Mouse (Mus musculus) embryonic fibroblast, embryonic 13.5 days (primary cell): ENCODE data around the gene Gsk3b. TPM values are rescaled to one million over a fixed set of nuclear protein-coding genes. Genes with fewer than 3 reads are reported as not detected.
"Not testable (repeated sequence)": the region's sequence is repeated elsewhere in the genome, so short reads cannot be mapped to it uniquely, and the experiment has no call there.

ENCODE experiments used
- H3K27ac ChIP-seq: 2 replicates; pipeline ENCODE4 v1.5.1; 2012; ENCODE audit warnings: low read length, control low read depth, inconsistent platforms; ENCODE audit not compliant: insufficient read depth
- H3K4me1 ChIP-seq: 2 replicates; pipeline ENCODE4 v1.6.1; 2011; ENCODE audit warnings: low read length; ENCODE audit not compliant: control insufficient read depth, insufficient read depth
- H3K4me3 ChIP-seq: 2 replicates; pipeline ENCODE4 v1.5.1; 2011; ENCODE audit warnings: mild to moderate bottlenecking, control low read depth, low read length; ENCODE audit not compliant: insufficient read depth
- CTCF ChIP-seq: IDR thresholded peaks from 2 replicates; pipeline ENCODE4 v1.5.1; 2011; ENCODE audit warnings: mild to moderate bottlenecking, control low read depth, low read length, moderate library complexity, borderline replicate concordance; ENCODE audit not compliant: insufficient read depth
- POLR2A ChIP-seq: IDR thresholded peaks from 2 replicates; pipeline ENCODE4 v1.6.1; 2011; ENCODE audit warnings: low read depth, mild to moderate bottlenecking, control low read depth, low read length, moderate library complexity
- polyA plus RNA-seq: library from polyadenylated mRNA; stranded (reverse); fragments of >200 nt; gene quantifications from 2 replicates; pipeline ENCODE4 v1.2.4, GENCODE M21; 2011; ENCODE audit warnings: low read depth; ENCODE audit not compliant: missing spikeins, insufficient read length

Gsk3b gene
- 71.2 and 79.6 TPM in 2 replicates for polyA plus RNA-seq

DNA sequence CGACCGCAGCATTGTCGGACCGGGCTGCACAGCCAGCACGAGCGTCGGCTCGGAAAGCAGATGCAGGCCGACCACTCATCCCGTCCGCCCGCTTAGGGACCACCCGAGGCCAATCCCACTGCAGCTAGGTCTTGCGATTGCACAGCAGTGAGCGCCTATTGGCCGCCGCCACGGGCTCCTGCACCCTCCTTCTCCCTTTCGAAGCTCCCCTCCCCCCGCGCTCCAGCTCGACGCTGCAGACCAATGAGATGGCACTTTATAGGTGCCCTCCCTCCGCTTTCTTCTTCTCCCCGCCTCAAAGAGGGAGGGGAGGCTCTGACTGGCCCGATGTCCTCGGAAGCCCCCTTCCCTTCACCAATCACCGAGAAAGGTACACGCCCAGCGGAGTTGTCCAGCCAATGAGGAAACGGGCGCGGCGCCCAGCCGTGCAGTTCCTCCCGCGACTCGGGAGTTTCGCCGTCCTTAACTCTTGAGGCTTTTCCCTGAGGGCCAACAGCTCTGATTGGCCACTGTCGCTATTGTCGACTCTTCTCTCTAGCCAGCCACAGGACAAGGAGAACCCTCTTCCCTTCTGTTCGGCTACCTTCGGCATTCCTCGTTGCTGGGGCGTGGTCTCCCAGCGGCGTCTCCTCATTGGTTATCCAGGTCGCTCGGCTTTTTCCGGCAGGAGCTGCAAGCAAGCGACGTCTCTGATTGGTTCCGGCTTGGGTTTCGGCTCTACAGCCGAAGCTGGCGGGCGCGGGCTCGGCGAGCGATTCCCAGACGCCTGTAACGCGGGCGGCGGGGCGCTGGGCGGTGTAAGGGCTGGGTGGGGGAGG is at the start of gene Gsk3b:
Gsk3b (plus strand) TSS at position 373 of the 818 bp plus-strand sequence.
- peak within 1 kb of the TSS; percentile 100 for H3K27ac ChIP-seq
- H3K4me3 ChIP-seq, result peak within 1 kb of the TSS; percentile 95
- TF ChIP-seq CTCF (no peak), POLR2A (peak; percentile 91; the same call in 1 of the 2 replicates)
- H3K4me1 ChIP-seq, result peaks cover 5% of the 10 kb centered on the region; the same call in 1 of the 2 replicates

DNA sequence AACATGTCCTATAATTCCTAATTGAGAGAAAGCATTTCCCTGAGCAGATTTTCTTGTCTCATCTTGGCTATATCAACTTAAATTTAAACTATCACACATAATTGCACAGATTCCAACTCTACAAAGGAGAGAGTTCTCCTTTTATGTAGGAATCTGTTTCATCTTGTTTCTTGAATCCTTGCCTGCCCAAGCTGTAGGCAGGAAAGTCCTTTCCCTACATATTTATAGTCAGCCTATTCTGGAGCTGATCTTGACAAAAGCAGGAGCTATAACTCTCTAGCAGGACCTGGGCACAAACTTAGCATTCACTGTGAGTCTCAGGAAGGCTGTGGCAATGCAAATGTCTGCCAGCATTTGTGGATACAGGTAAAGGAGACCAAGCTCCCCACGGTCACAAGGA is 46.6 kb upstream of the Gsk3b start:
- no peak overlapping the region for H3K4me3 ChIP-seq
- H3K27ac ChIP-seq, result no peak overlapping the region
- TF ChIP-seq POLR2A (no peak), CTCF (no peak)
- H3K4me1 ChIP-seq, result no peaks in the 10 kb centered on the region

DNA sequence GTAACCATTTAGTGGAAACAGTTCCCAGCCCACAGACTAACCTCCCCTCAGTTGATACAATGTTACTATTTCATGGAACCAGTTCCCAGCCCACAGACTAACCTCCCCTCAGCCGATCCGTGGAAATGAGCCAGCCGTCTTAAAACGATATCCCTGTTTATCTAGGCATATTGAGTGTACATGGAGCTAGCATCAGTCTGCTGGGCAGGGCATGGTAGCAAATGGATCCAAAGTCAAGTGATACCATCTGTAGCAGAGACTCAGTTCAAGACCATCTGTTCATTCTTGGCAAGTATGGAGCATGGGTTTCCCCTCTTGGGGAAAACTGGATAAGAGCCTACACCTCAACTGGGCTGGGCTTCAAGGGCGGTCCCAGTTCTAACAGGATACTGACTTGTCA is 44.2 kb upstream of the Gsk3b start:
- H3K4me3 ChIP-seq, result no peak overlapping the region
- no peak for TF ChIP-seq CTCF
- no peak for TF ChIP-seq POLR2A
- no peaks in the 10 kb centered on the region for H3K4me1 ChIP-seq
- H3K27ac ChIP-seq, result no peak overlapping the region

DNA sequence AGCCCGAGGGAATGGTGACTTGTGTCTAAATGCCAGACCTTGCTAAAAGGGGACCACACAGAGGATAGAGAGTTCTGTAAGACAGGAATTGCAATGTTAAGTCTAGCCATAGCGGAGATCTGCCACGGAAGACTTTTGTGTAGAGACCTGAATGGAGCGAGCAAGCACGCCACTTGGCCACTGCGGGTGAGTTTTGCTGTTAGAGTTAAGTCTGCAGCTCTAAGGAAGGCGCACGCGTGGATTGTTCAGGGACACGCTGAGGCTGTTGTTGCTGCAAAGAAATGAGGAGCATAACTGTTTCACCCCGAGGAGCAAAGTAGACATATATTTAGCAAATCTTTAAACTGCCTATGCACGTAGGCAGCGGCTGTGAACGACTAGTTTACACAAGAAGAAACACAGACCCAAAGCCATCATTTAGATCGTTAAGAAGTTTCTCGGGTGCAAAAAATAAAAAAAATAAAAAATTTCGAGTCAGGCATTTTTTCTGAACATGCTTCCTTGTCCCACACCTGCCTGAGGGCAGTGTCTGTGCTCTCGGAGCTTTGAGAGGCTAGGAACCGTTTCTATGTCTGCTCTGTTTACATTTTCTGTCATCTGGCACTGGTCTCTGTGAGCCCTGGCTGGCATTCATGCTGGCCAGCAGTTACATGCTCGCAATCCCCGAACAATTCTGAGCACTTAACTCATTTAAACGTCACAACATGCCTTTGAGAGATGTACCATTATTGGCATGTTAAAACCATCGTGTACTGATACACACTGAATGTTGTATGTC is 40.8 kb upstream of the Gsk3b start:
- no peak overlapping the region for H3K27ac ChIP-seq
- H3K4me3 ChIP-seq, result no peak overlapping the region
- no peaks in the 10 kb centered on the region for H3K4me1 ChIP-seq
- TF ChIP-seq CTCF (no peak), POLR2A (no peak)

DNA sequence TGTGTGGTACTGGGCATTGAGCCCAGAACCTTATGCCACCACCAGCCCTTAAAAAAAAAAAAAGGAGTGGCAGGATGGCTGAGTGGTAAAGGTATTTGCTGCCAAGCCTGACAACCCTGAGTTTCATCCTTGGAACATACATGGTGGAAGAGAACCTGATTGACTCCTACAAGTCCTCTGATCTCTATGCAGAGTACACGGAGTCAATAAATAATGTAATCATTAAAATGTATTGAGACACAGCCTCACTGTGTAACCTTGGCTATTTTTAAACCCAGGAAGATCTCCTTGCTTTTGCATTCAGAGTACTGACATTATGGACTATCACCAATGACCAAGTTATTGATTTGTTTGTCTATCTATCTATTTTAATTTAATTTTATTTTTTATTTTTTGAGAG is 30.9 kb upstream of the Gsk3b start:
- TF ChIP-seq CTCF (no peak), POLR2A (no peak)
- H3K4me3 ChIP-seq, result no peak overlapping the region
- no peaks in the 10 kb centered on the region for H3K4me1 ChIP-seq
- H3K27ac ChIP-seq, result no peak overlapping the region

DNA sequence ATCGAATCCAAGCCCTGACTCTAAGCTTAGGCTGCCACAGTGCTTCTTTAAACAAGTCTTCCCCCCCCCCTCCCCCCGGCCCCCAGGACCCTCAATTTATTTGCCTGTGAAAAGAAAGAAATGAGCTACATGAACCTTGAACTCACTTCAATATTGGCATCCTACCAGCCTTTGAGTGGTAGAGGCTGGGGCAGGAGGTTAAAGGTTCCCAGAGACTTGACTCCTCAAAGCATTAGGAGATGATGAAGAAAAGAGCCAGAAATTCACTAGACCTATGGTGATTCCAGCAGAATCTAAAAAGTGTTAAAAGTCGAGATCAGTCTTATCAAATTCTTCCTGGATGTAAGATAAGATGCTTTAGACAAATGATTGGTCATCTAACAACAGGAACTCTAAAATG is 30.0 kb upstream of the Gsk3b start:
- Histone ChIP-seq H3K4me3 (no peak overlapping the region), H3K27ac (no peak overlapping the region), H3K4me1 (no peaks in the 10 kb centered on the region)
- TF ChIP-seq CTCF (no peak), POLR2A (no peak)

DNA sequence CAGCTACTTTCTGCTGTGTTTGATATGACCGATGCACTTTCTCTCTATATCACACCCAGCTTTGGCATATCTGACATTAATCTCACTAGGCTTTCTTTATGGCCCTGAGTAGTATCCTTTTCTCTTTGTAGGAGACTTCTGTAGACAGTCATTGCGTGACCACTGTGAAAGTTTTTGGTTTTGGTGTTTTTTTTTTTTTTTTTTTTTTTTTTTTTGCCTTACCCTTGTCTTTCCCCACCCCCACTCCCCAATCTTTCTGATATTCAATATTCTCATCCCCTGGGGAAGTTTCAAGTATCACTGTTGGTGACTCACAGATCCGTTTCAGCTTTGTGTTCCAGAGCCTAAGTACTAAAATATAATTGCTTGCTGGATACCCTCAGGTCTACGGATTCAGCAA is 29.2 kb upstream of the Gsk3b start:
- H3K27ac ChIP-seq, result no peak overlapping the region
- H3K4me1 ChIP-seq, result no peaks in the 10 kb centered on the region
- H3K4me3 ChIP-seq, result no peak overlapping the region
- TF ChIP-seq CTCF (no peak), POLR2A (no peak)

DNA sequence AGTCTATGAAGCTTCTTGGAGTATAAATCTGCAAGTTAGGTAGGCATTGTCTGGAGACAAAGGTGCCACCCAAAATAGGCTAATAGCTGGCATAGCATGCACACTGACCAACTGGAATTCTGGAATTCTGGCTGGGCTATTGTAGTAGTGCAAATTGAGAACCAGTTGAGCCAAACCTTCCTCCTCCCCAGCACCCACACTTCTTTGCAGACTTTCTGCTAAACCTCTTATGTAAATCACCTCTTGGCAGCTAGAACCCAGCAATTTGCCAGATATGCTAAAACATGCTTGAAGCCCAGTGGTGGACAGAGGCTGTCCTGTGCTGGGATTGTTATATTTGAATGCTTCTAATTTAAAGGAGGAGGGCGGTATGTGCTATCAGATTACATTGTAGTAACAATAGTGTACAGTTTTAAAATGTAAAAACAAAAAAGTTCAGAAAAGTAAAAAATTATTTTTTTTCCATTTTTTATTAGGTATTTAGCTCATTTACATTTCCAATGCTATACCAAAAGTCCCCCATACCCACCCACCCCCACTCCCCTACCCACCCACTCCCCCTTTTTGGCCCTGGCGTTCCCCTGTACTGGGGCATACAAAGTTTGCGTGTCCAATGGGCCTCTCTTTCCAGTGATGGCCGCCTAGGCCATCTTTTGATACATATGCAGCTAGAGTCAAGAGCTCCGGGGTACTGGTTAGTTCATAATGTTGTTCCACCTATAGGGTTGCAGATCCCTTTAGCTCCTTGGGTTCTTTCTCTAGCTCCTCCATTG is 14.8 kb upstream of the Gsk3b start:
- H3K4me1 ChIP-seq, H3K4me3 ChIP-seq, H3K27ac ChIP-seq: not testable (repeated sequence)

DNA sequence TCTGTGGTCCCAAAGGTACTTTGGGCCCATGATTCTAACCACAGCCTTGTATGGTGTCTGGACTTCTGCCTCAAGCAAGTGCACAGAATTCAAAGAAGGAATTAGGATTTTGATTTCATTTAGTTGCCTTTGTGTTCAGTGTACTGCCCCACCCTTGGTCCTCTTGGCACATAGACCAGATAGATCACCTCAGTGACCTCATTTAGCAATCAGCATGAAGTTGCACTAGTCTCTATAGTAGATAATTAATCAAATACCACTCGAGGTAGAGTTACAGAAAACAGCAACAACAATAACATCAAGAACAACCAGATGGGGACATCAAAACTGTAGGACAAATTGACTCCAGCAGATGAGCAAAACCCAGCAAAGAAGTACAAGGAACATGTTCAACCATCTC is 8.6 kb upstream of the Gsk3b start:
- H3K27ac ChIP-seq, result no peak overlapping the region
- no peak overlapping the region for H3K4me3 ChIP-seq
- no peaks in the 10 kb centered on the region for H3K4me1 ChIP-seq
- TF ChIP-seq CTCF, result no peak
- TF ChIP-seq POLR2A, result no peak

DNA sequence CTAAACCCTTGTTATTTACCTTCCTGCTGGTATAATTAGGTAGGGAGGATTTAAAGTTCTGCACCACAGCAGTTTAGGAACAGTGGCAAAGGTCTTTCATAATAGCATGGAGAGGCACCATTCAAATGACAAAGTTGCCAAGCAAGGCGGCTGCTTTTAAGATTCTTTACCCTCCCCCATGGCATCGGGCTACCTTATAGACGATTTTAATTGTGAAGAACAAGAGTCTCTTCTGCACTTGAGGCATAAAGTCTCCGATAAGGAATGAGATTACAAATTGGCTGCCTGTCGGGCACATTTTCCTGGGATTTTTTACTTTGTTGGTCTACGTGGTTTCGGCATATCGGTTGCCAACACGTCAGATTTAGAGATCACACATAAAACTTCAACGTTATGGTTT is 1.6 kb upstream of the Gsk3b start:
- no peak for TF ChIP-seq POLR2A
- TF ChIP-seq CTCF, result no peak
- peak overlapping the region; percentile 95 for H3K27ac ChIP-seq
- peak overlapping the region; percentile 68 for H3K4me3 ChIP-seq
- peaks cover 4% of the 10 kb centered on the region; the same call in 1 of the 2 replicates for H3K4me1 ChIP-seq
